Mouse (Mus musculus) forebrain, embryonic 10.5 days (tissue): ENCODE measurements around the gene Afap1l2. TPM values are rescaled to one million over a fixed set of nuclear protein-coding genes. Genes with fewer than 3 reads are reported as not detected.

ENCODE experiments used
- DNase-seq: peaks from one replicate; pipeline ENCODE4 v3.0.0-alpha.2; 2017; ENCODE audit warnings: low spot score; ENCODE audit errors: extremely low spot score
- H3K27ac ChIP-seq: fragments of 300-500 bp; sonication (generic); 2 replicates; pipeline ENCODE4 v1.5.1; 2016; ENCODE audit warnings: mild to moderate bottlenecking
- H3K27me3 ChIP-seq: fragments of 300-500 bp; sonication (generic); 2 replicates; pipeline ENCODE4 v1.6.1; 2016; ENCODE audit warnings: mild to moderate bottlenecking; ENCODE audit not compliant: poor library complexity, severe bottlenecking
- H3K36me3 ChIP-seq: fragments of 300-500 bp; sonication (generic); replicated peaks from 2 replicates; pipeline ENCODE4 v1.6.1; 2016; ENCODE audit warnings: mild to moderate bottlenecking, moderate library complexity
- H3K4me1 ChIP-seq: fragments of 300-500 bp; sonication (generic); 2 replicates; pipeline ENCODE4 v1.6.1; 2016
- H3K4me3 ChIP-seq: fragments of 300-500 bp; sonication (generic); 2 replicates; pipeline ENCODE4 v1.5.1; 2016; ENCODE audit warnings: mild to moderate bottlenecking, moderate library complexity
- H3K9me3 ChIP-seq: fragments of 300-500 bp; sonication (generic); 2 replicates; pipeline ENCODE4 v1.6.1; 2016; ENCODE audit warnings: mild to moderate bottlenecking, moderate library complexity
- WGBS: fragments of 180-500 bp; shearing (Covaris S2); methylation state at CpG from one replicate; pipeline ENCODE4 v1.1.7; 2016; 5-methylcytosine and 5-hydroxymethylcytosine counted together
- polyA plus RNA-seq: library from polyadenylated mRNA; unstranded; fragments of >200 nt; fragmentation: Nextera tagmentation; extraction: Ambion mirVana; gene quantifications from 2 replicates; pipeline ENCODE4 v1.2.1, GENCODE M21; 2016

The Afap1l2 gene
- polyA plus RNA-seq, 1 experiment from 2014 or later = 1.2 TPM

GRCm38 (mm10) chr19:56959057-56959456, 49.0 kb downstream of the Afap1l2 start:
- Histone ChIP-seq H3K27me3 (no peaks in the 10 kb centered on the region), H3K9me3 (no peaks in the 10 kb centered on the region), H3K27ac (no peak overlapping the region), H3K4me1 (peaks cover 25% of the 10 kb centered on the region), H3K36me3 (no peaks in the 10 kb centered on the region), H3K4me3 (no peak overlapping the region)
- WGBS = 87% methylated on average over 2 of the region's 2 CpGs
- DNase-seq = no peak

DNA sequence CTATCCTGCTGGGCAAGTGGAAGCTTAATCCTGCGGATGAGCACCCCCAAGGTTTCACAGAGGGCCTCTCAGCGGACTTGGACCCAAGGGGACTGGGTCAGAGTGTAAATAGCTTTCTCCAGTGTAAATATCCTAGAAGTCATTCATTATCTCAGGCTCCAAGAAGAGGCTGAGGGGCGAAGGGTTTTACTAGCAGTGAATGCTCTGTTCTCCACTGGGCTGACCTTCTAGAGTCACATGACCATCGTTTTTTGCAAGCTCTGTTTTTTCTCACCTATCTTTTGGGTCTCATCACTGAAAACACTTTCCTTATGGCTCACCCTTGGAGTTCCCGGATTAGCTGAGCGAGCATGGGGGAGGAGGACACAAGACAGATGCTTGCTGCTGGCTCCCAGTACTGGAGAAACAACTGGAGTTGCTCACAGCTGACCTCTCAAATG, 49.4 kb downstream of the Afap1l2 start:
- Histone ChIP-seq H3K9me3 (no peaks in the 10 kb centered on the region), H3K4me1 (peaks cover 22% of the 10 kb centered on the region), H3K36me3 (no peaks in the 10 kb centered on the region), H3K27me3 (no peaks in the 10 kb centered on the region), H3K4me3 (no peak overlapping the region), H3K27ac (no peak overlapping the region)
- DNase-seq = no peak
- 63% methylated on average over 6 of the region's 6 CpGs for WGBS

- Histone ChIP-seq H3K4me1 (peaks cover 22% of the 10 kb centered on the region), H3K27ac (no peak overlapping the region), H3K4me3 (no peak overlapping the region), H3K36me3 (no peaks in the 10 kb centered on the region), H3K27me3 (no peaks in the 10 kb centered on the region), H3K9me3 (no peaks in the 10 kb centered on the region)
- 90% methylated on average over 4 of the region's 4 CpGs for WGBS
- no peak for DNase-seq
These were observed 50.0 kb downstream of the Afap1l2 start for GRCm38 (mm10) chr19:56958011-56958410.

DNA sequence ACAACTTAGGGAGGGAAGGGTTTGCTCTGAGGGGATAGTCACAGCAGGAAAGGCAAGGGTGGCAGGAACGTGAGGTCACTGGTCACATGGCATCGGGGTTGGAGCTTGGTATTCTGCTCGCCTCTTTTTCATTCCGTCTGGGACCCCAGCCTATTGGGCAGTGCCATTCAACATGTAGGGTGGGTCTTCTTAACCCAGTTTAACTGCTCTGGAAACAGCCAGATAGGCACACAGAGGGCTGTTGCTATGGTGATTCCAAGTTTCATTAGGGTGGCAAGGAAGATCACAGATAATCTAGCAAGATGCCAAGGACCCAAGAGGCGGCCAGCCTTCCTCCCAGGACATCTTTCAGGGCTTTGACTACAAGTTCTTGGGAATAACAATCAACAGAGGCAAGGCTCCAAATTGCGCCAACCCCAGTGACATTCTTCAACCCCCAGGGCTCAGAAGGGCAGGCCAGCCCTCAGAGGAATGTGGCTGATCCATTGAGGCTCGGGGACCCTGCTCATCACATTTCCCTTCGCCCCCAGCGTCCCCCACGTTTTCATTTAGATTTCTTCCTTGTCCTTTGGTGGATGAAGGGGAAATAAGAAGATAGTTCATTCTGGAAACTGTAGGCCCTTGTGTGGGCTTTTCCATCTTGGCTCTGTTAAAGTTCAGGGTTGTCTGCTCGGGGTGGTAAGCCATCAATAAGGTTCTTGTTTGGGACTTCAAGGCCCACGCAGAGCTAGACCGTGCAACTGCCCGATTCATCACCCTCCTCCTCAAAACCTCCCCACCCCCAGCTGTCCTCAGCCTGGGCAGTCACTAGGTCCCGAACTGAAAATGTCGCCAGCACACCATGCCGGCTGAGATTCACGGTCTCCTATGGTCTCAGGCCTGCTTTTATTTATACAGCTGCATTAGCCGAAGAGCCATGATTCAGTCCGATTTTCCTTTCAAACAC, 52.2 kb downstream of the Afap1l2 start:
- H3K4me3 ChIP-seq = no peak overlapping the region
- no peak for DNase-seq
- no peaks in the 10 kb centered on the region for H3K27me3 ChIP-seq
- peaks cover 22% of the 10 kb centered on the region for H3K4me1 ChIP-seq
- H3K9me3 ChIP-seq = no peaks in the 10 kb centered on the region
- no peak overlapping the region for H3K27ac ChIP-seq
- no peaks in the 10 kb centered on the region for H3K36me3 ChIP-seq
- 82% methylated on average over 20 of the region's 20 CpGs for WGBS

DNA sequence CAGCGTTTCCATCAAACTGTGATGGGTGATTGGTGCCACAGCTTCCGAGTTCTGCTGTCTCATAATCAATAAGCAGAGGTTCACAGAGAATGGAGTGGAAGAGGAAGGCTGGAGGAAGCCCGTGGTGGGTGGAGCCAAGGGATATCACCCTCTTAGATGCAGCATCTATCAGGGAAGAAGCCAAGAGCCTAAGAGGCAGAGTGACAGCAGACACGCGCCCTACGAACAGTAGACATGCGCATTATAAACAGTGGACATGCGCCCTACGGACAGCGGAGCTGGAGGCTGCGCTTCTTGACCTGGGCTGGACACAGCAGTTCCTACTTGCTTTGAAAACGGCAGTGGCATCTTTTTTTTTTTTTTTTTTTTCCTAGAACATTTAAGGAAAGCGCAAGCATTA, 53.2 kb downstream of the Afap1l2 start:
- no peaks in the 10 kb centered on the region for H3K27me3 ChIP-seq
- H3K27ac ChIP-seq = no peak overlapping the region
- H3K4me1 ChIP-seq = peaks cover 22% of the 10 kb centered on the region
- no peak for DNase-seq
- H3K4me3 ChIP-seq = no peak overlapping the region
- no peaks in the 10 kb centered on the region for H3K9me3 ChIP-seq
- WGBS = 95% methylated on average over 13 of the region's 13 CpGs
- no peaks in the 10 kb centered on the region for H3K36me3 ChIP-seq

DNA sequence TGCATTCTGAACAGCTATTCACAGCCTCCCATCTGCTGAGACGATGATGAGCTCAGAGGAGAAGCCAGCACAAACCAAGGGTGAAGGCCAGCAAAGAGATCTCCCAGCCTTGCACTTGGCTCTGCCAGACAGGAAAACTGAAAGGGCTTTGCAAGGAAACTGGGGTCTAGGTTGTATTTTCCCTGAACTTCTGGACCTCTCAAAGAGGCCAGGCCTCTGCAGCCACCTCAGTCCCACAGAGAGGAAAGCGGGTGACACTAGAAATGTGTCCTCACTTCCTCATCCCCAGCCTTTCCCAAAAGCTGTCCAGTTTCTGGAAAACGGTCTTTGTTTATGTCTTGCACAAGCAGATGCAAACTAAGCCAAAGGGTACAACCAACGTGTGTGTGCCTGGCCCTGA, 54.2 kb downstream of the Afap1l2 start:
- H3K36me3 ChIP-seq = no peaks in the 10 kb centered on the region
- WGBS = 88% methylated on average over 4 of the region's 4 CpGs
- no peak for DNase-seq
- no peak overlapping the region for H3K4me3 ChIP-seq
- H3K4me1 ChIP-seq = peaks cover 12% of the 10 kb centered on the region; the same call in 1 of the 2 replicates
- H3K9me3 ChIP-seq = no peaks in the 10 kb centered on the region
- no peak overlapping the region for H3K27ac ChIP-seq
- no peaks in the 10 kb centered on the region for H3K27me3 ChIP-seq

GRCm38 (mm10) chr19:56950818-56951217, 57.2 kb downstream of the Afap1l2 start:
- 83% methylated on average over 7 of the region's 7 CpGs for WGBS
- no peak overlapping the region for H3K4me3 ChIP-seq

GRCm38 (mm10) chr19:56949868-56950267, 58.2 kb downstream of the Afap1l2 start:
- DNase-seq = no peak
- Histone ChIP-seq H3K4me1 (no peaks in the 10 kb centered on the region), H3K36me3 (no peaks in the 10 kb centered on the region), H3K9me3 (peaks cover under 1% of the 10 kb centered on the region; the same call in 1 of the 2 replicates), H3K27me3 (no peaks in the 10 kb centered on the region), H3K4me3 (no peak overlapping the region), H3K27ac (no peak overlapping the region)
- WGBS = 85% methylated on average over 8 of the region's 8 CpGs

More at GRCm38 (mm10) chr19:56950818-56951217, 57.2 kb downstream of the Afap1l2 start:
- Histone ChIP-seq H3K36me3 (no peaks in the 10 kb centered on the region), H3K27me3 (no peaks in the 10 kb centered on the region), H3K4me1 (0 out of 2 replicates have a peak, but pooled peaks cover 3% of the 10 kb centered on the region), H3K9me3 (no peaks in the 10 kb centered on the region), H3K27ac (no peak overlapping the region)
- DNase-seq = no peak

DNA sequence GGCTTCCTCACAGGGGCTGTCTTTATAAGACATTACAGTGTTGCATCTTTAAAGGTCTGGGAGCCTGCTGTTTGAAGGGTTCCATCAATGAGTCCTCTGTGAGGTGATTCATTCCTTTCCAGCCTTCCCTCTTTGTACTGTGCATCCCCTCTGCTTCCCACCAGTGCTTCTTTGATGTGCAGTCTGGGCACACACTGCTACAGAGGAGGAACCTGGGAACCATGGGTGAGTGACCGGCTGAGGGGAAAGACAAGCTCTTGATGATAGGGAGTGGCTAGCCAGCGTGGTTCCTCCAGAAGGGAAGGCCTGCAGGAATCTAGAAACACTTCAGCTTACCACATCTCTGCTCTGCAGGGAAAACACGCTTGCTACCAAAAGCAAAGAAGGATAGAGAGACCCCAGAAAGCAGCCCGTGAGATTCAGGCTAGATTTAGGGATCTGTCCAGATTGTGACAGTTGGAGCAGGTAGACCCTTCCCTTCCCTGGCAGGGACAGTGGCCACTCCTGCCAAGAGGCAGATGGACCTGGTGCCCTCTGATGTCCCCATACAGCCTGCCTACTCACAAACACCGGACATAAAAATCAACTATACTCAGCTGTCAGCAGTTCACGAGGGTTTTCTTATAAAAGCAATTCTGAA, 59.9 kb downstream of the Afap1l2 start:
- H3K4me1 ChIP-seq = no peaks in the 10 kb centered on the region
- H3K36me3 ChIP-seq = no peaks in the 10 kb centered on the region
- H3K27ac ChIP-seq = no peak overlapping the region; the same call in 1 of the 2 replicates
- H3K9me3 ChIP-seq = peaks cover 3% of the 10 kb centered on the region; the same call in 1 of the 2 replicates
- H3K27me3 ChIP-seq = no peaks in the 10 kb centered on the region
- DNase-seq = no peak
- no peak overlapping the region for H3K4me3 ChIP-seq
- WGBS = 73% methylated on average over 6 of the region's 6 CpGs

- Histone ChIP-seq H3K27me3 (no peaks in the 10 kb centered on the region), H3K4me1 (no peaks in the 10 kb centered on the region), H3K4me3 (no peak overlapping the region), H3K36me3 (no peaks in the 10 kb centered on the region), H3K27ac (no peak overlapping the region), H3K9me3 (peaks cover 3% of the 10 kb centered on the region; the same call in 1 of the 2 replicates)
- 92% methylated on average over 3 of the region's 3 CpGs for WGBS
- DNase-seq = no peak
These were observed 61.3 kb downstream of the Afap1l2 start for GRCm38 (mm10) chr19:56946727-56947126.

GRCm38 (mm10) chr19:56946277-56946676, 61.8 kb downstream of the Afap1l2 start:
- DNase-seq = no peak
- Histone ChIP-seq H3K27me3 (no peaks in the 10 kb centered on the region), H3K4me1 (no peaks in the 10 kb centered on the region), H3K27ac (no peak overlapping the region), H3K36me3 (no peaks in the 10 kb centered on the region), H3K9me3 (peaks cover 3% of the 10 kb centered on the region; the same call in 1 of the 2 replicates), H3K4me3 (no peak overlapping the region)
- 93% methylated on average over 7 of the region's 7 CpGs for WGBS

DNA sequence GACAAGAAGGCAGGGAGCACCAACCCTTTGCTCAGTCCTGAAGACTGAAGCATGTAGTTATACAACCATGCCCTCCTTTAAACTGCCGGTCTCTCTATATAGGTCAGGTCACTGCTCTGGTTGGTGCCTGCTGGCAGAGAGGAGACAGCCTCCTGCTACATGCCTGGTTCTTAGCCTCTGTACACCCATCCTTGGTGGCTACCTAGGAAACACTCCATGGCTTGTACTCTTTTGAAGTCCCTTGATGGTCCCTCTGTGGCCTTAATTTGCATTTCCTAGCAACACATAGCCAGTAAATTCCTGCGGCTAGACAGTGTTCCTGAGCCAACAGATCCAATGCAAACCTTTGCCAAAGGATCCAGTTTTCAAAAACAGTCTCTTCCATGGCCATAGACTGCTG, 62.4 kb downstream of the Afap1l2 start:
- Histone ChIP-seq H3K9me3 (peaks cover 3% of the 10 kb centered on the region; the same call in 1 of the 2 replicates), H3K4me3 (no peak overlapping the region), H3K36me3 (no peaks in the 10 kb centered on the region), H3K27me3 (no peaks in the 10 kb centered on the region), H3K4me1 (no peaks in the 10 kb centered on the region), H3K27ac (no peak overlapping the region)
- DNase-seq = no peak
- WGBS = 96% methylated on average over 2 of the region's 2 CpGs

DNA sequence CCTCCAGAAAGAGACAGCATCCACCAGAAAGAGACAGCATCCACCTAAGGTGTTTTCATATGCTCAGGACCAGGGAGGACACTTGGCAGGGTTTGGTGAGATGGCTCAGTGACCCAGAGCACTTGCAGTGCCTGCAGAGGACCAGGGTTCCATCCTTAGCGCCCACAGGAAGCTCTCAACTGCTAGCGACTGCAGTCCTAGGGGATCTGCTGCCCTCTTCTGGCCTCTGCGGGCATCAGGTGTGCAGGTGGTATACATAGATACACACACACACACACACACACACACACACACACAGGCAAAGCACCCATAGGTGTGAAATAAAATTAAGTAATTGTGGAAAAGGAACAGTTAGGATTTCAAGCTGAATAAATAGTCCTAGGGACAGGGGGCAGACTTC, 63.2 kb downstream of the Afap1l2 start:
- 95% methylated on average over 3 of the region's 3 CpGs for WGBS
- Histone ChIP-seq H3K9me3 (peaks cover 3% of the 10 kb centered on the region; the same call in 1 of the 2 replicates), H3K4me3 (no peak overlapping the region), H3K36me3 (no peaks in the 10 kb centered on the region), H3K4me1 (peaks cover 2% of the 10 kb centered on the region), H3K27ac (no peak overlapping the region), H3K27me3 (no peaks in the 10 kb centered on the region)
- no peak for DNase-seq
